Mouse (Mus musculus): ENCODE measurements around the gene Upf3b.

GRCm38 (mm10) chrX:37144954-37145353 is 34.8 kb upstream of the Upf3b start:
- TF ChIP-seq CTCF (IDR thresholded peaks at IDR 0.05; ENCODE audit: borderline replicate concordance, insufficient read depth, low read length) (no peak), POLR2A (IDR thresholded peaks at IDR 0.05; ENCODE audit: low read depth, low read length) (no peak)

Data from embryonic fibroblast, embryonic 13.5 days (primary cell).